Mouse (Mus musculus) midbrain, embryonic 13.5 days (tissue): ENCODE measurements around the gene Col15a1. TPM values are rescaled to one million over a fixed set of nuclear protein-coding genes. Genes with fewer than 3 reads are reported as not detected.

ENCODE experiments used
- ATAC-seq: fragments of 200-750 bp; cut with Nextera tagmentation; 2 replicates; pipeline ENCODE4 v1.8.0; 2017; ENCODE audit warnings: mild to moderate bottlenecking, moderate TSS enrichment, moderate library complexity
- H3K27ac ChIP-seq: fragments of 300-500 bp; sonication (generic); 2 replicates; pipeline ENCODE4 v1.5.1; 2015; ENCODE audit warnings: inconsistent platforms, mild to moderate bottlenecking, moderate library complexity
- H3K27me3 ChIP-seq: fragments of 300-500 bp; sonication (generic); 2 replicates; pipeline ENCODE4 v1.6.1; 2015; ENCODE audit warnings: mild to moderate bottlenecking, inconsistent platforms
- H3K36me3 ChIP-seq: fragments of 300-500 bp; sonication (generic); 2 replicates; pipeline ENCODE4 v1.6.1; 2015; ENCODE audit warnings: mild to moderate bottlenecking, inconsistent platforms
- H3K4me1 ChIP-seq: fragments of 300-500 bp; sonication (generic); replicated peaks from 2 replicates; pipeline ENCODE4 v1.6.1; 2015; ENCODE audit warnings: inconsistent platforms
- H3K4me2 ChIP-seq: fragments of 300-500 bp; sonication (generic); replicated peaks from 2 replicates; pipeline ENCODE4 v1.6.1; 2015; ENCODE audit warnings: moderate library complexity, mild to moderate bottlenecking, inconsistent platforms
- H3K4me3 ChIP-seq: fragments of 300-500 bp; sonication (generic); replicated peaks from 2 replicates; pipeline ENCODE4 v1.5.1; 2015; ENCODE audit warnings: mild to moderate bottlenecking, inconsistent platforms
- H3K9ac ChIP-seq: fragments of 300-500 bp; sonication (generic); replicated peaks from 2 replicates; pipeline ENCODE4 v1.6.1; 2015; ENCODE audit warnings: mild to moderate bottlenecking, inconsistent platforms
- H3K9me3 ChIP-seq: fragments of 300-500 bp; sonication (generic); 2 replicates; pipeline ENCODE4 v1.6.1; 2016; ENCODE audit warnings: mild to moderate bottlenecking, inconsistent platforms
- WGBS: fragments of 180-500 bp; shearing (Covaris S2); methylation state at CpG from one replicate; pipeline ENCODE4 v1.1.7; 2015; 5-methylcytosine and 5-hydroxymethylcytosine counted together
- polyA plus RNA-seq: library from polyadenylated mRNA; unstranded; fragments of >200 nt; fragmentation: Nextera tagmentation; extraction: Ambion mirVana; gene quantifications from 2 replicates; pipeline ENCODE4 v1.2.1, GENCODE M21; 2015

The Col15a1 gene
- 1.2 and 1.5 TPM in 2 replicates for polyA plus RNA-seq

DNA sequence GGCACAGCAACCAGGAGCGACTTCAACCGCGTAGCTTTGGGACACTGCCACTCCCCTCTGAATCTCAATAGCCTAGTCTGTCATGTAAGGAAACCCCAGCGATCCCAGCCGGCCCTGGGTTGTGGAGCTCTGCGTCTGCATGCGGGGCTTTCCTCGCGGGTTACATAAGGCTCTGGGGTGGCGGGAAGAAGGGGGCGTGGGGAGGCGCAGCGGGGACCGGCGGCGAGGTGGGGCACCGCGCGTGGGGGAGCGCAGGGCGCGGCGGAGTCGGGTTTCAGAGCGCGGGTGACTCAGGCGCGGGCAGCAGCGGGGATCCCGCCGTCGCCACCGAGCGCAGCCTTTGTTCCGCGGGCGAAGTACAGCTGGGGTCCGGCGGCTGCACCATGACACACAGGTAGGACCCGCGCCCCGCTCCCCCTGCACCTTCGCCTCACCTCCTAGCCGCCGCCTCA lies at the start of gene Col15a1:
Gene Col15a1 (plus strand): TSS at position 193 of the 452 bp plus-strand sequence.
- H3K27ac ChIP-seq = no peak within 1 kb of the TSS
- peaks cover 6% of the 10 kb centered on the region for H3K4me1 ChIP-seq
- H3K27me3 ChIP-seq = peaks cover 62% of the 10 kb centered on the region
- peak within 1 kb of the TSS; percentile 43 for H3K4me3 ChIP-seq
- H3K9ac ChIP-seq = peak within 1 kb of the TSS; percentile 63
- H3K36me3 ChIP-seq = no peaks in the 10 kb centered on the region
- under 1% methylated on average over 43 of the region's 45 CpGs for WGBS
- H3K9me3 ChIP-seq = no peaks in the 10 kb centered on the region
- ATAC-seq = peak; percentile 59
- H3K4me2 ChIP-seq = peak within 1 kb of the TSS; percentile 68

DNA sequence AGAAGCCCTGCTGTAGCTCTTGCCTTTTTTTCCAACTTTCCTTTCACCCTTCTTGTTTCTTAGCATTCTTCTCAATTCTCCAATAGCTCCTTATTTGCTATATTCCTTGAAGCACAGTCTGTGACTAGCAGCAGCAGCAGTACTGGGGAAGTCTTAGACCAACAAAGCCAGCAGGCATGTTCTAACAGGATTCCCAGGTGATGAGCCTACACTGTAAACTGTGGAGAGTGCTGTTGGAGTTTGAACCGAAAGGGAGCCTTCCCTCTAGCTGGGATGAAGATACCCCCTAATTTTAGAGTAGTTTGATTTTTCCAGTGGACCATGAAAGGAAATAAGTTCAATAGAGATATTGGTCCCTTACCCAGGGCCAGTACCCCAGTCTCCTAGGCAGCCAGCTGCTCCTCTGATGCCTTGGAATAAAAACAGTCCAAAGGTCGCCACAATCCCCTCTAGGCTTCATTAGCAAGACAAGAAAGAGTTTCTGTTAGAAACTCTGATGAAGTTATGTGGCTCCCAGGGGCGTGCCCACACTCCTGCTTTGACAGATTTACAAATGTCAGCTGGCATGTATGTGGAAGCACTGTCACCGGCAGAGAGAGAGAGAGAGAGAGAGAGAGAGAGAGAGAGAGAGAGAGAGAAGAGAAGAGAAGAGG lies 46.7 kb upstream of the Col15a1 start:
- WGBS = 7% methylated on average over 3 of the region's 4 CpGs
- peak overlapping the region; percentile 53; the same call in 1 of the 2 replicates for H3K27ac ChIP-seq

DNA sequence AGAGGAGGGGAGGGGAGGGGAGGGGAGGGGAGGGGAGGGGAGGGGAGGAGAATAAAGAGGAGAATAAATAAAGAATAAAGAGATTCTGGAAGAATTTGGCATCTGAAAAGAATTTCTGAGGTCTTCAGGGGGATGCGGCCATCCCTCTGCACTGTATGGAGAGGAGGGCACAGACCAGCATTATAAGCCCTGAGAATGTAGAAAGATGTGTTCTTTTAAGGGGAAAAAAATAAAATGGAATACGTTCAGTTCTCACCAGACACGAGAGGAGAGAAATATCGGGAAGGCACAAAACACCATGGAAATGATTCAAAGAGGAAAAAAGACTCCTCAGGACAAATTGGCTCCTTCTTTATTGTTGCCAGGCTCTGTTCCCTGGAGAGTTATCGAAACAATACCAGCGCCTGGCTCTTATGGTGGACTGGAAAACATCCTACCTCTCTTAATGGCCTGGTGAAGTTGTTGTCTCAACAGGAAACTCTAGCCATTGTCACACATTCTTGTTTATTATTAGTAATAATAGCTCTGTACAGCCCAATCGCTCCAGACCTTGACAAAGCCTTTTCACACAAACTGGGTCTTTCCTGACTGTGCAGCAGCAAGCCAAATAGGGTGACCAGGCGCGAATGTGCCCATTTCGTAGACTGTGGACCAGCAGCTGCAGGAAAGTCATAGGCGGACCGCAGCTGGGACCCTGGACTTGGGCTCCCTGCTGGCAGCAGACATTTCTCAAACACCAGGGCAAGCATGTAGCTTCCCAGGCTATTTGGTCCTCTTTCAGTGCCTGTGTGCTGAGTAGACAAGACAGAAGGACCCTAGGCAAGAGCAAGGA lies 46.0 kb upstream of the Col15a1 start:
- Histone ChIP-seq H3K9me3 (peaks cover 5% of the 10 kb centered on the region; the same call in 1 of the 2 replicates), H3K4me2 (no peak overlapping the region), H3K4me1 (peaks cover 17% of the 10 kb centered on the region), H3K27me3 (no peaks in the 10 kb centered on the region), H3K9ac (no peak overlapping the region), H3K27ac (peak overlapping the region; percentile 14), H3K4me3 (no peak overlapping the region), H3K36me3 (no peaks in the 10 kb centered on the region)
- WGBS = 64% methylated on average over 12 of the region's 12 CpGs
- 0 out of 2 replicates have a peak, but pooled peaks have one; percentile 58 for ATAC-seq

More for the DNA sequence above, 46.7 kb upstream of the Col15a1 start:
- Histone ChIP-seq H3K27me3 (no peaks in the 10 kb centered on the region), H3K9me3 (peaks cover 5% of the 10 kb centered on the region; the same call in 1 of the 2 replicates), H3K9ac (no peak overlapping the region), H3K4me1 (peaks cover 17% of the 10 kb centered on the region), H3K4me2 (no peak overlapping the region), H3K36me3 (no peaks in the 10 kb centered on the region), H3K4me3 (no peak overlapping the region)
- peak; percentile 79 for ATAC-seq

- WGBS = 54% methylated on average over 1 of the region's 1 CpGs
Observed at GRCm38 (mm10) chr4:47172314-47172713, 35.6 kb upstream of the Col15a1 start.

DNA sequence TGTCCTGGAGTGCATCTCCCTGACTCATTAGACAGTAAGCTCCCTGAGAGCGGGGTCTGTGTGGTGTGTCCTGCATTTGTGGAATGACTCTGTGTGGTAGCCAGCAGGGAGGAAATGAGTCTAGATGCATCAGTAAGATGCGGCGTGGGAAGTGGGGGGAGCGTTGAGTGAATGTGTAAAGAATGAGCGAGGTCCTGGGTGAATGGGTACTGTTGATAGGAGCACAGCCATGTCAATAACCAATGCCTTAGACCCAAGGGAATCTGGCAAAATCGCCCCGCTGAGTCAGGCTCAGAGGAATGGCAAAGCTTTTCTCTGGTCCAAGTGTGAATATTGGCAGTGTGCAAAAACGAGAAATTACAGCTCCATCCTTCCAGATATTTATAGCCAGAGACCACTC lies 30.9 kb upstream of the Col15a1 start:
- Histone ChIP-seq H3K27me3 (no peaks in the 10 kb centered on the region), H3K4me3 (no peak overlapping the region), H3K4me2 (no peak overlapping the region), H3K27ac (no peak overlapping the region), H3K4me1 (no peaks in the 10 kb centered on the region), H3K36me3 (no peaks in the 10 kb centered on the region), H3K9me3 (no peaks in the 10 kb centered on the region), H3K9ac (no peak overlapping the region)
- ATAC-seq = no peak
- 89% methylated on average over 8 of the region's 8 CpGs for WGBS

More at GRCm38 (mm10) chr4:47172314-47172713, 35.6 kb upstream of the Col15a1 start:
- Histone ChIP-seq H3K27me3 (no peaks in the 10 kb centered on the region), H3K27ac (no peak overlapping the region), H3K4me1 (no peaks in the 10 kb centered on the region), H3K9me3 (no peaks in the 10 kb centered on the region), H3K9ac (no peak overlapping the region), H3K36me3 (no peaks in the 10 kb centered on the region), H3K4me2 (no peak overlapping the region), H3K4me3 (no peak overlapping the region)
- no peak for ATAC-seq

- 68% methylated on average over 8 of the region's 8 CpGs for WGBS
- Histone ChIP-seq H3K4me1 (no peaks in the 10 kb centered on the region), H3K9ac (no peak overlapping the region; the same call in 1 of the 2 replicates), H3K27ac (no peak overlapping the region), H3K4me3 (no peak overlapping the region), H3K4me2 (no peak overlapping the region), H3K27me3 (no peaks in the 10 kb centered on the region), H3K36me3 (no peaks in the 10 kb centered on the region), H3K9me3 (no peaks in the 10 kb centered on the region)
- ATAC-seq = no peak
Observed at GRCm38 (mm10) chr4:47178261-47178961, 29.6 kb upstream of the Col15a1 start.

GRCm38 (mm10) chr4:47179535-47179934 lies 28.4 kb upstream of the Col15a1 start:
- Histone ChIP-seq H3K27me3 (no peaks in the 10 kb centered on the region), H3K27ac (no peak overlapping the region), H3K4me2 (no peak overlapping the region), H3K9ac (no peak overlapping the region), H3K36me3 (no peaks in the 10 kb centered on the region), H3K4me3 (no peak overlapping the region), H3K4me1 (peaks cover 4% of the 10 kb centered on the region; the same call in 1 of the 2 replicates), H3K9me3 (no peaks in the 10 kb centered on the region)
- WGBS = 95% methylated on average over 5 of the region's 5 CpGs
- no peak for ATAC-seq

DNA sequence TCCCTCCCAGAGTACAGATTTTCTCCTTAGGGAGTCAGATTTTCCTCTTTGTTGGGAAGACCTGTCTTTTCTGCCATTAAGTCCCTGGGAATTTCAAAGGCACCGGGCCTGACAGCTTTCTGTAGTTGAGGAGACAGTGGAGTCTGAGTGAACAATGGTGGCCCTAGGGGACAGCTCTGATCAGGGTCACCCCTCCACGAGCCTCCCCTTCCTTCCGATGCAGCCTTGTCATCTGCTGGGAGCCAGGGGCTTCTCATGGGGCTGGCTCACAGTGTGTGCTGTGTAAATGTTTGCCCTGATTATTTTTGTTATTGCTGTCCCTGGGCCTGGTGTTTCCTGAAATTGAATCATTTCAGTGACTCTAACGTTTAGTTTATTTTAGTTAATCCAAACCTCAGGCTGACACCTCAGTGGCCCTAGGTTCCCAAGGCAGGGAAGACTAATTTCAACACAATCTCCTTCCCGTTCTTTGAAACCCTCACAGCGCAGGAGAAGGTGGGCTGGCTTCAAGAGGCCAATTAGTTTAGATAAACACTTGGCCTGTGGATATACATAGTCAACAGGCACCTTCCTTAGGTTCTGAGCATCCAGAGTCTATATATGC lies 23.8 kb upstream of the Col15a1 start:
- ATAC-seq = no peak
- Histone ChIP-seq H3K4me1 (peaks cover 4% of the 10 kb centered on the region; the same call in 1 of the 2 replicates), H3K27ac (no peak overlapping the region), H3K4me2 (no peak overlapping the region), H3K9ac (no peak overlapping the region), H3K27me3 (no peaks in the 10 kb centered on the region), H3K36me3 (no peaks in the 10 kb centered on the region), H3K4me3 (no peak overlapping the region), H3K9me3 (no peaks in the 10 kb centered on the region)
- 43% methylated on average over 6 of the region's 6 CpGs for WGBS

GRCm38 (mm10) chr4:47186514-47186913 lies 21.4 kb upstream of the Col15a1 start:
- H3K4me1 ChIP-seq = peaks cover 4% of the 10 kb centered on the region; the same call in 1 of the 2 replicates
- no peak overlapping the region for H3K27ac ChIP-seq
- no peak for ATAC-seq
- no peaks in the 10 kb centered on the region for H3K9me3 ChIP-seq
- H3K36me3 ChIP-seq = no peaks in the 10 kb centered on the region
- no peak overlapping the region for H3K4me2 ChIP-seq
- H3K4me3 ChIP-seq = no peak overlapping the region
- H3K9ac ChIP-seq = no peak overlapping the region
- 81% methylated on average over 6 of the region's 6 CpGs for WGBS
- no peaks in the 10 kb centered on the region for H3K27me3 ChIP-seq

DNA sequence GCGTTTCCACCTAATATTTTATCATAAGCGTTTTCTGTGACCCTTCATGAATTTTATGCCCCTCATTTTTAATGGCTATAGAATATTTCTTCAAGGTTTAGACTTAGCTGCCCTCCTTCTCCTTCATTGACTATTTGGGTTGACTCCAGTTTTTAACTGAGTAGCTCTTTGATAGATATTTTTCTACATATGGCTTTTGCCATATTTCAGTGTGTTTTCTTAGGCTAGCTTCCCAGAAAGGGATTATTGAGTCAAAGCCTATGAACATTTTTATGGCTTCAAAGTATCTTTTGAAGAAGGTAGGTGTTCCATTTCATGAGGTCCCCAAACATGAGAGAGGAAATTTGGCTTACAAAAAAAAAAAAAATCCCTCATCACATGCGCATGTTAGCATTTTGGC lies 11.8 kb upstream of the Col15a1 start:
- no peaks in the 10 kb centered on the region for H3K4me1 ChIP-seq
- H3K27ac ChIP-seq = no peak overlapping the region
- no peak overlapping the region for H3K4me3 ChIP-seq
- H3K4me2 ChIP-seq = no peak overlapping the region
- no peak for ATAC-seq
- no peaks in the 10 kb centered on the region for H3K9me3 ChIP-seq
- no peak overlapping the region for H3K9ac ChIP-seq
- H3K36me3 ChIP-seq = no peaks in the 10 kb centered on the region
- no peaks in the 10 kb centered on the region for H3K27me3 ChIP-seq
- WGBS = 89% methylated on average over 3 of the region's 3 CpGs

- Histone ChIP-seq H3K9ac (no peak overlapping the region), H3K27ac (no peak overlapping the region), H3K36me3 (no peaks in the 10 kb centered on the region), H3K4me3 (no peak overlapping the region), H3K27me3 (peaks cover 38% of the 10 kb centered on the region), H3K9me3 (no peaks in the 10 kb centered on the region), H3K4me1 (peaks cover 6% of the 10 kb centered on the region), H3K4me2 (no peak overlapping the region)
- no peak for ATAC-seq
- 89% methylated on average over 5 of the region's 5 CpGs for WGBS
Observed at GRCm38 (mm10) chr4:47203643-47204042, 4.3 kb upstream of the Col15a1 start.
